Mouse (Mus musculus): ENCODE results near the gene Asb16. TPM values are rescaled to one million over a fixed set of nuclear protein-coding genes. Genes with fewer than 3 reads are reported as not detected.

Asb16 gene
- polyA plus RNA-seq, 1 experiment: not detected

DNA sequence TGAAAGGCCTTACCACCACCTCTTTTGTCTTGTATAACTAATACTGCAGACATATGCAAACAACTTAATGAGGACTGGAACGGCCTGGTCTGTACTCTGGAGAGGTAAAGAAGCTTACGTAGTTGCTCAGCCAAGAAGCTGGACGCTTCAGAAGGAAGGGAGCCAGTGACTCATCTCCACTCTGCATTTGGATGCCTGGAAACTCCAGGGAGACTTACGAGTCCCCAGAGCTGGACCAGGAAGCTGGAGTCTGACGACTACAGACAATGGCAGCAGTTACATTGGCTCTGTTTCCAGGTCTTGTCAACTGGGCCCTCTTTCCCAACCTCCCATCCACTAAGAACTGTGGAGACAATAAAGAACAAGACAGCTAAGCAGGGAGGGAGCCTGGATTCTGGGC lies 58.7 kb downstream of the Asb16 start:
- TF ChIP-seq CTCF (IDR thresholded peaks at IDR 0.05; ENCODE audit: low read depth, low read length): no peak
- TF ChIP-seq POLR2A (IDR thresholded peaks at IDR 0.05; ENCODE audit: borderline replicate concordance, low read depth, low read length): no peak
- no peak overlapping the region for H3K27ac ChIP-seq (ENCODE audit: insufficient read depth, low read depth, low read length)
- no peak overlapping the region for H3K4me3 ChIP-seq (ENCODE audit: insufficient read depth, low read length)

DNA sequence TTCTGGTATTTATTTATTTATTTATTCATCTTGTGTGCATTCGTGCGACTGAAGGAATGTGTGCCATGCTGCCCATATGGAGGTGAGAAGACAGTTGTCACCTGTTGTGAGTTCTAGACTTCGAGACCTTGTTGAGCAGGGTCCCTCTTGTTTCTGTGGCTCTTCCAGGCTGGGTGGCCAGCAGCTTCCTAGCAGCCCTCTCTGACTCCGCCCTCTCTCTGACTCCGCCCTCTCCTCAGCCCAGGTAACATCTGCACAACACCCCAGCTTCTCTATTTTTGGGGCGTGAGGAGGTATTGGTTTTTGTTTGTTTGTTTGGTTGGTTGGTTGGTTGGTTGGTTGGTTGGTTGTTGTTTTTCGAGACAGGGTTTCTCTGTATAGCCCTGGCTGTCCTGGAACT lies 59.3 kb downstream of the Asb16 start:
- Histone ChIP-seq H3K27ac (ENCODE audit: insufficient read depth, low read depth, low read length) (no peak overlapping the region), H3K4me3 (ENCODE audit: insufficient read depth, low read length) (no peak overlapping the region), H3K4me1 (ENCODE audit: control insufficient read depth, insufficient read depth, low read length) (no peaks in the 10 kb centered on the region)
- no peak for TF ChIP-seq POLR2A (IDR thresholded peaks at IDR 0.05; ENCODE audit: borderline replicate concordance, low read depth, low read length)
- TF ChIP-seq CTCF (IDR thresholded peaks at IDR 0.05; ENCODE audit: low read depth, low read length): no peak

More for the DNA sequence above, 58.7 kb downstream of the Asb16 start:
- no peaks in the 10 kb centered on the region for H3K4me1 ChIP-seq (ENCODE audit: control insufficient read depth, insufficient read depth, low read length)

Other genes with a start within 250 kb of the Asb16 start
- gene Mpp3, start 240.3 kb upstream of the Asb16 start, polyA plus RNA-seq (2012; ENCODE audit: insufficient read depth, insufficient read length, missing spikeins): 0.31 TPM in 1 of 2 replicates, not detected in the other
- gene Cd300lg, start 227.2 kb upstream of the Asb16 start, polyA plus RNA-seq (2012; ENCODE audit: insufficient read depth, insufficient read length, missing spikeins): 5.1 and 6.4 TPM in 2 replicates
- gene Mpp2, start 180.2 kb upstream of the Asb16 start, polyA plus RNA-seq (2012; ENCODE audit: insufficient read depth, insufficient read length, missing spikeins): not detected in 2 replicates
- gene Ppy, start 167.4 kb upstream of the Asb16 start, polyA plus RNA-seq (2012; ENCODE audit: insufficient read depth, insufficient read length, missing spikeins): not detected in 2 replicates
- not detected in 2 replicates for gene Pyy, start 160.9 kb upstream of the Asb16 start, polyA plus RNA-seq (2012; ENCODE audit: insufficient read depth, insufficient read length, missing spikeins)
- gene Nags, start 123.2 kb upstream of the Asb16 start, polyA plus RNA-seq (2012; ENCODE audit: insufficient read depth, insufficient read length, missing spikeins): not detected in 2 replicates
- gene Tmem101, start 112.3 kb upstream of the Asb16 start, polyA plus RNA-seq (2012; ENCODE audit: insufficient read depth, insufficient read length, missing spikeins): 10.0 and 10.4 TPM in 2 replicates
- gene Lsm12, start 83.4 kb upstream of the Asb16 start, polyA plus RNA-seq (2012; ENCODE audit: insufficient read depth, insufficient read length, missing spikeins): 43.3 and 47.7 TPM in 2 replicates
- 20.1 and 28.3 TPM in 2 replicates for gene G6pc3, start 79.1 kb upstream of the Asb16 start, polyA plus RNA-seq (2012; ENCODE audit: insufficient read depth, insufficient read length, missing spikeins)
- gene Hdac5, start 38.6 kb upstream of the Asb16 start, polyA plus RNA-seq (2012; ENCODE audit: insufficient read depth, insufficient read length, missing spikeins): 96.3 and 116 TPM in 2 replicates
- 6.3 and 7.2 TPM in 2 replicates for gene BC030867, start 19.9 kb upstream of the Asb16 start, polyA plus RNA-seq (2012; ENCODE audit: insufficient read depth, insufficient read length, missing spikeins)
- 50.6 and 62.2 TPM in 2 replicates for gene Tmub2, start 16.2 kb downstream of the Asb16 start, polyA plus RNA-seq (2012; ENCODE audit: insufficient read depth, insufficient read length, missing spikeins)
- 32.9 and 39.8 TPM in 2 replicates for gene Atxn7l3, start 27.9 kb downstream of the Asb16 start, polyA plus RNA-seq (2012; ENCODE audit: insufficient read depth, insufficient read length, missing spikeins)
- gene Ubtf, start 51.0 kb downstream of the Asb16 start, polyA plus RNA-seq (2012; ENCODE audit: insufficient read depth, insufficient read length, missing spikeins): 59.0 and 59.7 TPM in 2 replicates
- not detected in 2 replicates for gene Slc4a1, start 97.5 kb downstream of the Asb16 start, polyA plus RNA-seq (2012; ENCODE audit: insufficient read depth, insufficient read length, missing spikeins)
- not detected in 2 replicates for gene Rundc3a, start 124.7 kb downstream of the Asb16 start, polyA plus RNA-seq (2012; ENCODE audit: insufficient read depth, insufficient read length, missing spikeins)
- 133 and 173 TPM in 2 replicates for gene Slc25a39, start 139.2 kb downstream of the Asb16 start, polyA plus RNA-seq (2012; ENCODE audit: insufficient read depth, insufficient read length, missing spikeins)
- gene Grn, start 161.6 kb downstream of the Asb16 start, polyA plus RNA-seq (2012; ENCODE audit: insufficient read depth, insufficient read length, missing spikeins): 1,924 and 2,101 TPM in 2 replicates
- not detected in 2 replicates for gene Fam171a2, start 178.9 kb downstream of the Asb16 start, polyA plus RNA-seq (2012; ENCODE audit: insufficient read depth, insufficient read length, missing spikeins)
- 2.3 and 2.5 TPM in 2 replicates for gene Itga2b, start 201.4 kb downstream of the Asb16 start, polyA plus RNA-seq (2012; ENCODE audit: insufficient read depth, insufficient read length, missing spikeins)

Measured in bone marrow macrophage, adult 2 months (primary cell).